Mouse (Mus musculus) thymus, adult 2 months (tissue): Measurements from ENCODE around the gene Pitpnb. TPM values are rescaled to one million over a fixed set of nuclear protein-coding genes. Genes with fewer than 3 reads are reported as not detected.

Experiments used
- DNase-seq: peaks from one replicate; pipeline ENCODE4 v3.0.0; 2021
- H3K27ac ChIP-seq: fragments of 200-500 bp; 2 replicates; pipeline ENCODE4 v1.5.1; 2012; ENCODE audit warnings: low read length, control low read depth; ENCODE audit not compliant: control insufficient read depth, insufficient read depth
- H3K27me3 ChIP-seq: fragments of 200-500 bp; 2 replicates; pipeline ENCODE4 v1.6.1; 2012; ENCODE audit warnings: mild to moderate bottlenecking, low read length, moderate library complexity, mixed read lengths; ENCODE audit not compliant: control insufficient read depth, insufficient read depth
- H3K36me3 ChIP-seq: fragments of 200-500 bp; 2 replicates; pipeline ENCODE4 v1.6.1; 2012; ENCODE audit warnings: mild to moderate bottlenecking, low read length, moderate library complexity; ENCODE audit not compliant: control insufficient read depth, insufficient read depth
- H3K4me1 ChIP-seq: fragments of 200-500 bp; replicated peaks from 2 replicates; pipeline ENCODE4 v1.6.1; 2012; ENCODE audit warnings: low read length; ENCODE audit not compliant: control insufficient read depth, insufficient read depth
- H3K4me3 ChIP-seq: fragments of 200-500 bp; 2 replicates; pipeline ENCODE4 v1.5.1; 2012; ENCODE audit warnings: mild to moderate bottlenecking, low read length, control low read depth, moderate library complexity; ENCODE audit not compliant: control insufficient read depth, insufficient read depth
- CTCF ChIP-seq: fragments of 200-500 bp; IDR thresholded peaks from 2 replicates; pipeline ENCODE4 v1.5.1; 2012; ENCODE audit warnings: mild to moderate bottlenecking, control low read depth, low read length, moderate library complexity, borderline replicate concordance; ENCODE audit not compliant: control insufficient read depth, poor library complexity, insufficient read depth; ENCODE audit errors: extremely low read depth
- POLR2A ChIP-seq: fragments of 200-500 bp; IDR thresholded peaks from 2 replicates; pipeline ENCODE4 v1.6.1; 2012; ENCODE audit warnings: mild to moderate bottlenecking, low read length, control low read depth, moderate library complexity; ENCODE audit not compliant: control insufficient read depth, poor library complexity, insufficient read depth; ENCODE audit errors: extremely low read depth
- WGBS: fragments of 180-500 bp; shearing (Covaris S2); methylation state at CpG from one replicate; pipeline ENCODE4 v1.1.7; 2018; 5-methylcytosine and 5-hydroxymethylcytosine counted together
- polyA plus RNA-seq: library from polyadenylated mRNA; depleted of rRNA; stranded (reverse); fragments of >200 nt; gene quantifications from 2 replicates; pipeline ENCODE4 v1.2.3, GENCODE M21; 2012

Pitpnb gene
- polyA plus RNA-seq, 1 experiment = 79.4 TPM

GRCm38 (mm10) chr5:111414770-111415249 lies 84.2 kb downstream of the Pitpnb start:
- Histone ChIP-seq H3K27ac (no peak overlapping the region), H3K36me3 (no peaks in the 10 kb centered on the region), H3K27me3 (peaks cover 16% of the 10 kb centered on the region; the same call in 1 of the 2 replicates), H3K4me3 (no peak overlapping the region), H3K4me1 (peaks cover 20% of the 10 kb centered on the region)
- no peak for TF ChIP-seq POLR2A
- TF ChIP-seq CTCF = no peak
- WGBS = 74% methylated on average over 4 of the region's 4 CpGs
- DNase-seq = no peak

GRCm38 (mm10) chr5:111415575-111415974 lies 85.0 kb downstream of the Pitpnb start:
- H3K4me1 ChIP-seq = peaks cover 20% of the 10 kb centered on the region
- TF ChIP-seq CTCF (no peak), POLR2A (no peak)
- no peak for DNase-seq
- H3K27ac ChIP-seq = no peak overlapping the region
- no peak overlapping the region for H3K4me3 ChIP-seq
- 1% methylated on average over 14 of the region's 14 CpGs for whole genome bisulfite sequencing
- peaks cover 20% of the 10 kb centered on the region; the same call in 1 of the 2 replicates for H3K27me3 ChIP-seq
- no peaks in the 10 kb centered on the region for H3K36me3 ChIP-seq

GRCm38 (mm10) chr5:111416048-111416447 lies 85.5 kb downstream of the Pitpnb start:
- Histone ChIP-seq H3K36me3 (no peaks in the 10 kb centered on the region), H3K27me3 (peaks cover 22% of the 10 kb centered on the region; the same call in 1 of the 2 replicates), H3K4me3 (no peak overlapping the region), H3K27ac (no peak overlapping the region), H3K4me1 (peaks cover 20% of the 10 kb centered on the region)
- 0 out of 2 replicates have a peak, but pooled peaks have one; percentile 29 for TF ChIP-seq CTCF
- no peak for TF ChIP-seq POLR2A
- DNase-seq = peak; percentile 42
- WGBS = 1% methylated on average over 13 of the region's 13 CpGs

GRCm38 (mm10) chr5:111416591-111417374 lies 86.2 kb downstream of the Pitpnb start, which contains the start of gene Mn1:
TSS of gene Mn1 (plus strand) at chr5:111417362.
- Histone ChIP-seq H3K36me3 (no peaks in the 10 kb centered on the region), H3K4me3 (peak within 1 kb of the TSS; percentile 56), H3K27me3 (peaks cover 22% of the 10 kb centered on the region; the same call in 1 of the 2 replicates), H3K27ac (no peak within 1 kb of the TSS), H3K4me1 (peaks cover 20% of the 10 kb centered on the region)
- TF ChIP-seq CTCF = no peak
- TF ChIP-seq POLR2A = no peak
- peak; percentile 77 for DNase-seq
- under 1% methylated on average over 88 of the region's 88 CpGs for WGBS

- no peaks in the 10 kb centered on the region for H3K36me3 ChIP-seq
- peaks cover 22% of the 10 kb centered on the region; the same call in 1 of the 2 replicates for H3K27me3 ChIP-seq
- peaks cover 20% of the 10 kb centered on the region for H3K4me1 ChIP-seq
- H3K27ac ChIP-seq = no peak overlapping the region
- TF ChIP-seq POLR2A (no peak), CTCF (no peak)
- H3K4me3 ChIP-seq = peak overlapping the region; percentile 56
- 1% methylated on average over 105 of the region's 105 CpGs for WGBS
- no peak for DNase-seq
Measured at GRCm38 (mm10) chr5:111417378-111418131, 87.0 kb downstream of the Pitpnb start.
